Mouse (Mus musculus) MEL (cell line): Measurements from ENCODE around the gene Mtnr1a. TPM values are rescaled to one million over a fixed set of nuclear protein-coding genes. Genes with fewer than 3 reads are reported as not detected.

ENCODE experiments used
- DNase-seq: peaks from one replicate; pipeline ENCODE4 v3.0.0; 2011; ENCODE audit warnings: low read depth, low spot score
- H3K27ac ChIP-seq: 2 replicates; pipeline ENCODE4 v1.5.1; 2012; ENCODE audit warnings: low read depth, mild to moderate bottlenecking, control low read depth, low read length, moderate library complexity; ENCODE audit not compliant: control insufficient read depth
- H3K27me3 ChIP-seq, 2 experiments: fragments of 150-350 bp in 1 of 2; sonication (generic) in 1 of 2; 2 replicates each; pipeline ENCODE4 v1.6.1; 2012; ENCODE audit warnings: low read length in 2 of 2, mild to moderate bottlenecking in 2 of 2, improper control_type of control experiment in 1 of 2, moderate library complexity in 1 of 2; ENCODE audit not compliant: insufficient read depth in 2 of 2, control insufficient read depth in 1 of 2
- H3K36me3 ChIP-seq, 2 experiments: 2 replicates each; pipeline ENCODE4 v1.6.1; 2012 to 2014; ENCODE audit warnings: low read length in 2 of 2, improper control_type of control experiment in 1 of 2, inconsistent platforms in 1 of 2, mild to moderate bottlenecking in 1 of 2; ENCODE audit not compliant: insufficient read depth in 2 of 2, control insufficient read depth in 1 of 2
- H3K4me1 ChIP-seq, 2 experiments: fragments of 150-350 bp in 1 of 2; sonication (generic) in 1 of 2; 2 replicates each; pipeline ENCODE4 v1.6.1; 2012; ENCODE audit warnings: low read length in 2 of 2, improper control_type of control experiment in 1 of 2, mild to moderate bottlenecking in 1 of 2; ENCODE audit not compliant: insufficient read depth in 2 of 2, control insufficient read depth in 1 of 2
- H3K4me3 ChIP-seq, 2 experiments: fragments of 150-350 bp in 1 of 2; sonication (generic) in 1 of 2; 2 replicates each; pipeline ENCODE4 v1.5.1; 2012; ENCODE audit warnings: low read depth in 2 of 2, low read length in 2 of 2, mild to moderate bottlenecking in 2 of 2, moderate library complexity in 2 of 2, control low read depth in 1 of 2, improper control_type of control experiment in 1 of 2; ENCODE audit not compliant: control insufficient read depth in 1 of 2, insufficient read depth in 1 of 2
- H3K79me2 ChIP-seq: 2 replicates; pipeline ENCODE4 v1.6.1; 2012; ENCODE audit warnings: mild to moderate bottlenecking, low read length, moderate library complexity; ENCODE audit not compliant: control insufficient read depth, poor library complexity, insufficient read depth
- H3K9ac ChIP-seq: 2 replicates; pipeline ENCODE4 v1.6.1; 2012; ENCODE audit warnings: low read depth, mild to moderate bottlenecking, control low read depth, low read length, moderate library complexity; ENCODE audit not compliant: control insufficient read depth, poor library complexity, severe bottlenecking
- H3K9me3 ChIP-seq: fragments of 150-350 bp; sonication (generic); replicated peaks from 2 replicates; pipeline ENCODE4 v1.6.1; 2012; ENCODE audit warnings: mild to moderate bottlenecking, low read length, improper control_type of control experiment, moderate library complexity; ENCODE audit not compliant: insufficient read depth
- E2F4 ChIP-seq: IDR thresholded peaks from 2 replicates; pipeline ENCODE4 v1.6.1; 2011; ENCODE audit warnings: low read depth, low read length, improper control_type of control experiment, borderline replicate concordance
- ELF1 ChIP-seq: IDR thresholded peaks from 2 replicates; pipeline ENCODE4 v1.6.1; 2014; ENCODE audit warnings: low read depth, mild to moderate bottlenecking, inconsistent platforms, low read length, improper control_type of control experiment, moderate library complexity
- EP300 ChIP-seq, 2 experiments: IDR thresholded peaks; 2 replicates each; pipeline ENCODE4 v1.6.1; 2011; ENCODE audit warnings: improper control_type of control experiment in 2 of 2, low read length in 2 of 2, low read depth in 1 of 2, mild to moderate bottlenecking in 1 of 2
- ETS1 ChIP-seq: IDR thresholded peaks from 2 replicates; pipeline ENCODE4 v1.6.1; 2012; ENCODE audit warnings: low read depth, mild to moderate bottlenecking, inconsistent platforms, low read length, improper control_type of control experiment, moderate library complexity
- GATA1 ChIP-seq: IDR thresholded peaks from 2 replicates; pipeline ENCODE4 v1.6.1; 2011; ENCODE audit warnings: low read depth, low read length, improper control_type of control experiment
- HCFC1 ChIP-seq: IDR thresholded peaks from 2 replicates; pipeline ENCODE4 v1.6.1; 2012; ENCODE audit warnings: low read depth, mild to moderate bottlenecking, inconsistent platforms, low read length, improper control_type of control experiment, moderate library complexity
- JUND ChIP-seq: IDR thresholded peaks from 2 replicates; pipeline ENCODE4 v1.6.1; 2011; ENCODE audit warnings: low read depth, mild to moderate bottlenecking, improper control_type of control experiment, low read length
- KAT2A ChIP-seq: conservative IDR thresholded peaks from 2 replicates; pipeline ENCODE4 v1.6.1; 2012; ENCODE audit warnings: low read depth, low read length, improper control_type of control experiment, inconsistent platforms
- MAFK ChIP-seq: IDR thresholded peaks from 2 replicates; pipeline ENCODE4 v1.6.1; 2011; ENCODE audit warnings: low read depth, mild to moderate bottlenecking, low read length, improper control_type of control experiment, borderline replicate concordance
- MAZ ChIP-seq: IDR thresholded peaks from 2 replicates; pipeline ENCODE4 v1.6.1; 2012; ENCODE audit warnings: low read depth, mild to moderate bottlenecking, inconsistent platforms, low read length, improper control_type of control experiment
- MEF2A ChIP-seq: IDR thresholded peaks from 2 replicates; pipeline ENCODE4 v1.6.1; 2014; ENCODE audit warnings: low read depth, mild to moderate bottlenecking, inconsistent platforms, low read length, improper control_type of control experiment; ENCODE audit not compliant: poor library complexity, insufficient replicate concordance, severe bottlenecking; ENCODE audit errors: extremely low read depth
- MXI1 ChIP-seq: IDR thresholded peaks from 2 replicates; pipeline ENCODE4 v1.6.1; 2011; ENCODE audit warnings: mild to moderate bottlenecking, low read depth, low read length, improper control_type of control experiment
- MYB ChIP-seq: IDR thresholded peaks from 2 replicates; pipeline ENCODE4 v1.6.1; 2011; ENCODE audit warnings: mild to moderate bottlenecking, low read depth, low read length, improper control_type of control experiment
- MYC ChIP-seq: IDR thresholded peaks from 2 replicates; pipeline ENCODE4 v1.6.1; 2011; ENCODE audit warnings: low read depth, mild to moderate bottlenecking, low read length, improper control_type of control experiment, moderate library complexity
- NELFE ChIP-seq: IDR thresholded peaks from 2 replicates; pipeline ENCODE4 v1.6.1; 2011; ENCODE audit warnings: low read depth, low read length, improper control_type of control experiment
- NRF1 ChIP-seq: IDR thresholded peaks from 2 replicates; pipeline ENCODE4 v1.6.1; 2014; ENCODE audit warnings: low read depth, mild to moderate bottlenecking, inconsistent platforms, low read length, improper control_type of control experiment, moderate library complexity; ENCODE audit not compliant: poor library complexity, insufficient read depth, severe bottlenecking
- POLR2A ChIP-seq, 2 experiments: IDR thresholded peaks; 2 replicates each; pipeline ENCODE4 v1.6.1; 2011 to 2012; ENCODE audit warnings: low read length in 2 of 2, mild to moderate bottlenecking in 2 of 2, control low read depth in 1 of 2, improper control_type of control experiment in 1 of 2, low read depth in 1 of 2, moderate library complexity in 1 of 2; ENCODE audit not compliant: control insufficient read depth in 1 of 2, insufficient read depth in 1 of 2, poor library complexity in 1 of 2
- POLR2AphosphoS5 ChIP-seq: IDR thresholded peaks from 2 replicates; pipeline ENCODE4 v1.6.1; 2012; ENCODE audit warnings: low read depth, borderline replicate concordance, mild to moderate bottlenecking, inconsistent platforms, low read length, moderate library complexity, mixed read lengths
- RAD21 ChIP-seq: IDR thresholded peaks from 2 replicates; pipeline ENCODE4 v1.6.1; 2011; ENCODE audit warnings: mild to moderate bottlenecking, low read depth, low read length, improper control_type of control experiment
- RCOR1 ChIP-seq: IDR thresholded peaks from 2 replicates; pipeline ENCODE4 v1.6.1; 2012; ENCODE audit warnings: low read depth, mild to moderate bottlenecking, inconsistent platforms, low read length, improper control_type of control experiment
- SMC3 ChIP-seq: IDR thresholded peaks from 2 replicates; pipeline ENCODE4 v1.6.1; 2011; ENCODE audit warnings: low read depth, low read length, improper control_type of control experiment
- TAL1 ChIP-seq: IDR thresholded peaks from 2 replicates; pipeline ENCODE4 v1.6.1; 2012; ENCODE audit warnings: mild to moderate bottlenecking, inconsistent platforms, low read length, moderate library complexity, mixed read lengths
- TBP ChIP-seq: IDR thresholded peaks from 2 replicates; pipeline ENCODE4 v1.8.0; 2011; ENCODE audit warnings: low read depth, low read length, improper control_type of control experiment
- TCF12 ChIP-seq: IDR thresholded peaks from 2 replicates; pipeline ENCODE4 v1.6.1; 2014; ENCODE audit warnings: low read depth, mild to moderate bottlenecking, inconsistent platforms, low read length, improper control_type of control experiment, moderate library complexity
- UBTF ChIP-seq: IDR thresholded peaks from 2 replicates; pipeline ENCODE4 v1.6.1; 2012; ENCODE audit warnings: low read depth, mild to moderate bottlenecking, inconsistent platforms, low read length, improper control_type of control experiment, moderate library complexity, borderline replicate concordance; ENCODE audit not compliant: insufficient read depth
- USF2 ChIP-seq, 2 experiments: IDR thresholded peaks; 2 replicates each; pipeline ENCODE4 v1.6.1; 2011 to 2012; ENCODE audit warnings: improper control_type of control experiment in 2 of 2, low read length in 2 of 2, borderline replicate concordance in 1 of 2, inconsistent platforms in 1 of 2, low read depth in 1 of 2, mild to moderate bottlenecking in 1 of 2; ENCODE audit not compliant: insufficient read depth in 1 of 2
- ZMIZ1 ChIP-seq: IDR thresholded peaks from 2 replicates; pipeline ENCODE4 v1.6.1; 2012; ENCODE audit warnings: low read depth, mild to moderate bottlenecking, inconsistent platforms, low read length, improper control_type of control experiment, moderate library complexity
- polyA plus RNA-seq, 2 experiments: library from polyadenylated mRNA; stranded (reverse) in 1 of 2; unstranded in 1 of 2; fragments of >175 nt in 1 of 2; fragments of >200 nt in 1 of 2; gene quantifications; 2 replicates each; pipeline versions ENCODE4 v1.2.1 to v1.2.4; 2012; ENCODE audit warnings: low replicate concordance in 2 of 2, low read depth in 1 of 2; ENCODE audit not compliant: insufficient read length in 2 of 2, insufficient read depth in 1 of 2, missing spikeins in 1 of 2
- total RNA-seq: library from RNA; depleted of rRNA; stranded (reverse); fragments of 300-350 nt; gene quantifications from 2 replicates; pipeline ENCODE4 v1.2.3, GENCODE M21; 2012

Gene Mtnr1a
- total and polyA plus RNA-seq, 3 experiments = 0.28 TPM; not detected in 2

GRCm38 (mm10) chr8:45068759-45069386, at the start of gene Mtnr1a (continued):
- no peak for TF ChIP-seq UBTF
- TF ChIP-seq MAFK = no peak

- Histone ChIP-seq H3K4me1 (no peaks in the 10 kb centered on the region), H3K27ac (no peak overlapping the region), H3K9me3 (no peaks in the 10 kb centered on the region), H3K36me3 (no peaks in the 10 kb centered on the region), H3K79me2 (no peaks in the 10 kb centered on the region), H3K4me3 (no peak overlapping the region), H3K27me3 (no peaks in the 10 kb centered on the region), H3K9ac (no peak overlapping the region)
- no peak for DNase-seq
- no peak for TF ChIP-seq E2F4
- TF ChIP-seq MEF2A = no peak
- TF ChIP-seq KAT2A = no peak
- TF ChIP-seq SMC3 = no peak
- TF ChIP-seq GATA1 = no peak
- no peak for TF ChIP-seq UBTF
- no peak for TF ChIP-seq RCOR1
- TF ChIP-seq EP300 (IDR thresholded peaks at IDR 0.05; ENCODE audit: low read depth in 1 of 2, low read length in 2 of 2) = no peak
- no peak for TF ChIP-seq USF2 (IDR thresholded peaks at IDR 0.05; ENCODE audit: borderline replicate concordance in 1 of 2, insufficient read depth in 1 of 2, low read depth in 1 of 2, low read length in 2 of 2)
- no peak for TF ChIP-seq ZMIZ1
- TF ChIP-seq NRF1 = no peak
- TF ChIP-seq MAFK = no peak
- no peak for TF ChIP-seq ETS1
- no peak for TF ChIP-seq TAL1
- TF ChIP-seq MAZ = no peak
Measured at GRCm38 (mm10) chr8:45019241-45019640, 49.7 kb upstream of the Mtnr1a start.

GRCm38 (mm10) chr8:45021171-45021570, 47.8 kb upstream of the Mtnr1a start:
- H3K4me1 ChIP-seq = no peaks in the 10 kb centered on the region
- no peak overlapping the region for H3K27ac ChIP-seq
- no peaks in the 10 kb centered on the region for H3K36me3 ChIP-seq
- H3K4me3 ChIP-seq = no peak overlapping the region
- DNase-seq = no peak
- H3K9me3 ChIP-seq = no peaks in the 10 kb centered on the region
- no peaks in the 10 kb centered on the region for H3K27me3 ChIP-seq
- H3K9ac ChIP-seq = no peak overlapping the region
- TF ChIP-seq ZMIZ1 (no peak), KAT2A (no peak), MXI1 (no peak), GATA1 (no peak), SMC3 (no peak), NELFE (no peak), MYC (no peak), JUND (no peak), POLR2AphosphoS5 (no peak), EP300 (IDR thresholded peaks at IDR 0.05; ENCODE audit: low read depth in 1 of 2, low read length in 2 of 2) (no peak), ELF1 (no peak), MYB (no peak), TCF12 (no peak), USF2 (IDR thresholded peaks at IDR 0.05; ENCODE audit: borderline replicate concordance in 1 of 2, insufficient read depth in 1 of 2, low read depth in 1 of 2, low read length in 2 of 2) (no peak), RAD21 (no peak), ETS1 (no peak), TBP (no peak), HCFC1 (no peak), POLR2A (IDR thresholded peaks at IDR 0.05; ENCODE audit: control insufficient read depth in 1 of 2, insufficient read depth in 1 of 2, low read depth in 1 of 2, low read length in 2 of 2, poor library complexity in 1 of 2) (no peak), RCOR1 (no peak)
- no peaks in the 10 kb centered on the region for H3K79me2 ChIP-seq
